Mouse (Mus musculus): Measurements from ENCODE around the gene Unc13b.

Gene Unc13b

GRCm38 (mm10) chr4:43240716-43241115 is 182.0 kb downstream of the Unc13b start:
- DNase-seq: no peak

- no peak for DNase-seq
These were observed 185.3 kb downstream of the Unc13b start for GRCm38 (mm10) chr4:43244022-43244421.

GRCm38 (mm10) chr4:43245776-43246175 is 187.0 kb downstream of the Unc13b start:
- DNase-seq: no peak

- DNase-seq: no peak
These were observed 189.3 kb downstream of the Unc13b start for GRCm38 (mm10) chr4:43248026-43248425.

DNA sequence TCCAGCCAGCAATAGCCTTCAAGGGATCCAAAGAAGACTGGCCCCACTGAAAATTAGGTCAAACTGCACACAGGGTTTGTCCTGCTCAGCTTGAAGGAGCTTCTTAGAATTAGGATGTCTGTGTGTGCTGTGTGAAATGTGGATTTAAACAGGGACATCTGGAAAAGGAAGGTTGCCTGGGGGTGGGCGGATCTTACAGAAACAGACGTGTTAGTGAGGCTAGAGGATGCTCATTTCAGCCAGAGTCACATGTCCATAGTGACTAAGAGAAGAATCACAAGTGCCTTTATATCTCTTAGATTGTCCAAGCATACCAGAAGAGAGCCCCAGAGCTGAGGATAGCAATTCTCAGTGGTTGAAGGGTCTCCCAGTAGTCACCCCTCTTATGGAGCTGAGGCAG is 190.2 kb downstream of the Unc13b start:
- DNase-seq: no peak

DNA sequence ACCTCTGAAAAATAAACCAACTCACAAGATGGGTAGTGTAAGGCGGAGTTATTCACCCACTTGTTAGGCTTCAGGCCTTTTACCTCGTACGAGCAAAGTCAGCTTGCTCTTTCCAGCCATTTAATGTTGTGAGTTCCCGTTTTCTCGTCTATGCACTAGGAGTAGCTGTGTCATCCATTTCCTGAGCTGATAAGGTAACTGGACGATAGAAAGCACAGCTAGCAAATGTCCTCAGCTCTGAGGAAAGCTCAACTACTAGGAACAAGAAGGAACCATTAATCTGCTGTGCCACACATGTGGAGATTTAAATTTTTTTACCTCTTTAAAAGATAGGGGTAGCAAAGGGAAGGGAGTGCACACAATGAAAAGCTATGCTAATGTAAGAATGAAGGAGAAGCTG is 192.5 kb downstream of the Unc13b start:
- DNase-seq: no peak

DNA sequence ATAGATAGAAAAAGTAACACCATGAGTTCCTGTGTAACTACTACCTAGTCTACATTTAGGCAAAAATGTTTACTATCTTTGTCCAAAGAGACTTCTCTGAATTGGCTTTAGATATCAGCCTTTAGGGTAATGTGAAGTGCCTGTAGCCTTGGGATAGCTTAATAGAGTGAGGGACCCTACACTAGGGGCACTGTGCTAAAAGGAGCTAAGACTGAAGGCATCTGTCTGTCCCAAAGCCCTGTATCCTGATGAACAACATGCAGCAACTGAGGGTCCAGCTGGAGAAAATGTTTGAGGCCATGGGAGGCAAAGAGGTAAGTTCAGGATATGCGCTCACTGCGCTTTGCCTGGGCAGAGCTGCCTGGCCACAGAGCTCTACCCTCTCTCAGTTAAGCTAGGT is 198.3 kb downstream of the Unc13b start:
- DNase-seq: no peak

- DNase-seq: no peak
These were observed 199.8 kb downstream of the Unc13b start for GRCm38 (mm10) chr4:43258556-43258955.

DNA sequence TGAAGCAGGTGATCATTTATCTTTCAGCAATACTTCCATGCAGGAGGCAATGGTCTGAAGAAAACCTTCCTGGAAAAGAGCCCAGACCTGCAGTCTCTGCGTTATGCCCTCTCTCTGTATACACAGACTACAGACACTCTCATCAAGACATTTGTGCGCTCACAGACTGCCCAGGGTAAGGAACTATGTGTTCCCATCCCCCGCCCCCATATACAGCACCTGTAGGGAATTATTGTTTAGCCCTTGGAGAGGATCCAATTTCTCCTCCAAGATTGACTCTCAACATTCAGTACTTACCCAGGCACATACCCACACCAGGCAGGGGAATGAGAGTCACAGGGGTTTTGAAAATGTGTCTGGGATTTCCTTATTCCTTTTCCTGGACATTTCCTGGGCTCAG is 200.7 kb downstream of the Unc13b start:
- no peak for DNase-seq

DNA sequence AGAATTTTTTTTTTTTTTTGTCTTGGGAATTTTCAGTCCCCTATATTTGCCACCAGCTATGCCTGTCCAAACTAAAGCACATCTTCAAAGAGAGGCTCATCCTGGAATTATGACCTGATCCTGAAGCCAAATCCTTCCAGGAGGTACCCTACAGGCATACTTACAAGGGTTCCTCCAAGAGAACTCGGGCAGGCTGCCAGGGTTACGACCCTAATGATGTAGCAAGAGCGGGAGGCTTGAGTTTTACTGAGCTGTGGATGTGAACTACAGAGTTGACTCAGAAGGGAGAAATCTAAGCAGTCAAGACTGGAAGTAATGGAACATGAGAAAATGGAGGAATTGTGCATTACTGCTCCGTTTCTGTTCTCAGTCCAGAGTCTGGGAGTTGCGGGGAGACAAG is 201.3 kb downstream of the Unc13b start:
- peak; percentile 17 for DNase-seq

DNA sequence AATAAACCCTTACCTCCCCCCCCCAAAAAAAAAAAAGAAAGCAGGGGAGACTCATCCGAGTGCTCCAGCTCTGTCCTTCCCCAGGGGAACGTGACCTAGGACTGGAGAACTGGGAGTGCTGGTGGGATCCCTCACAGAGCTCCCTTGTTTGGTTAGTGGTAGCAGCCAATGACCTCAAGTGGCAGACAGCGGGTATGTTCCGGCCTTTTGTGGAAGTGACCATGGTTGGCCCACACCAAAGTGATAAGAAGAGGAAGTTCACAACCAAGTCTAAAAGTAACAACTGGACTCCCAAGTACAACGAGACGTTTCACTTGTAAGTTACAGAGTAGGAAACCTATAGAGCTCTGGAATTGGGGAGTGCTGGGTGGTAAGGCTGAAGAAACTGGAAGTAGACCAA is 204.1 kb downstream of the Unc13b start:
- DNase-seq: no peak

GRCm38 (mm10) chr4:43266146-43266545 is 207.4 kb downstream of the Unc13b start:
- DNase-seq: no peak

DNA sequence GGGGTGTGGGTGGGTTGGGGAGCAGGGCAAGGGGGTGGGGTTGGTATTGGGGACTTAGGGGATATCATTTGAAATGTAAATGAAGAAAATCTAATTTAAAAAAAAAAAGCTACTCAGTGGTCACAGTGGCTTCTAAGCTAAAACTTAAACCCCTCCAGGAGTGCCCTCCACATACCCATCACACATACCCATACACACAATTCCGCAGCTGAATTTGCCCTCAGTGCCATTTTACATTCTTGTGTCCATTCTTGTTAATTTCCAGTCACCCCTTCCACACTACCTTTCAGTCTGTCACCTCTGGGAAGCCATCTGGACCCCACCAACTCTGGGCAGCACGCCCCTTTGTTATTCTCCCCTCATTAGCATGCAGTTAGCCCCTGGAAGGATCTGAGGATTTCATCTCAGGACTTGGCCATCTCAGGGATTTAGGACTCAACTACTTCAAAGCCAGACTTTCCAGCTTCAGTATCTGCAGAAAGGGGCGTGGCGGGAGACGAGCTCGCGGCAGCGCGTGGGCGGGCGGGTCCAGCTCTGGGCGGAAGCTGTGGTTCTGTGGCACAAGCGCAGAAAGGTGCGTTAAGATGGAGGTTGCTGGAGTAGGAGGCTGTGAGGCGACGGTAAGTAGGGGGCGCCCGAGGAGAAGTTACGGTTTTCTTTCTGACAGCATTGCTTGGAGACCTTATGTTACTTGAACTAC is 208.0 kb downstream of the Unc13b start, which contains the start of gene Atp8b5:
Atp8b5 (plus strand) TSS at position 537 of the 700 bp plus-strand sequence.
- DNase-seq: peak; percentile 85

GRCm38 (mm10) chr4:43267323-43267658 is 208.5 kb downstream of the Unc13b start:
- no peak for DNase-seq

GRCm38 (mm10) chr4:43285476-43285875 is 226.7 kb downstream of the Unc13b start:
- no peak for DNase-seq

- DNase-seq: no peak
These were observed 228.6 kb downstream of the Unc13b start for GRCm38 (mm10) chr4:43287305-43287704.

DNA sequence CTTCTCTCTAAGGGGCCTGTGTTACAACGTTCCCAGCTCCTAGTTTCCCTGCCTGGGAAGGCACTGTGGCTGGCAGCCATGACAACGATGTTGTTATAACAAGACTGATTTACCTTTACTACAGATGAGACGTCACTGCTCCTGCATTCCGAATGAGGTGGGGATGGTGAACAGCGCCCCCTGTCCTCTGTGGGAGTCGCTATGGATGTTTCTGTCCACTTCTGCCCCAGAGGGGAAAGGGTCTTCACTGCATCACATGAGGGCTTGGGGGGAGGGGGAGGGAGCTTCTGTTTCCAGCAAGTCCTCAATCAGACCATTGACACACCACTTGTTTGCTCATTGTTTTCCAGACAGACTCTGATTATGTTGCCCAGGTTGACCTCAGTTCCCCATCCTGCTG is 235.2 kb downstream of the Unc13b start:
- DNase-seq: no peak

GRCm38 (mm10) chr4:43309696-43310338 is 251.1 kb downstream of the Unc13b start:
- peak; percentile 16 for DNase-seq
